Mouse (Mus musculus) cerebellum, adult (tissue): Measurements from ENCODE around the gene Nap1l4.
"Not testable (repeated sequence)": the region's sequence is repeated elsewhere in the genome, so short reads cannot be mapped to it uniquely, and the experiment has no call there.

Source experiments
- ATAC-seq: cut with Nextera tagmentation; 2 replicates; pipeline ENCODE4 v1.9.2; 2017; ENCODE audit warnings: mild to moderate bottlenecking, moderate library complexity, mixed read lengths; ENCODE audit not compliant: insufficient number of reproducible peaks, low FRiP score, low TSS enrichment

The Nap1l4 gene

DNA sequence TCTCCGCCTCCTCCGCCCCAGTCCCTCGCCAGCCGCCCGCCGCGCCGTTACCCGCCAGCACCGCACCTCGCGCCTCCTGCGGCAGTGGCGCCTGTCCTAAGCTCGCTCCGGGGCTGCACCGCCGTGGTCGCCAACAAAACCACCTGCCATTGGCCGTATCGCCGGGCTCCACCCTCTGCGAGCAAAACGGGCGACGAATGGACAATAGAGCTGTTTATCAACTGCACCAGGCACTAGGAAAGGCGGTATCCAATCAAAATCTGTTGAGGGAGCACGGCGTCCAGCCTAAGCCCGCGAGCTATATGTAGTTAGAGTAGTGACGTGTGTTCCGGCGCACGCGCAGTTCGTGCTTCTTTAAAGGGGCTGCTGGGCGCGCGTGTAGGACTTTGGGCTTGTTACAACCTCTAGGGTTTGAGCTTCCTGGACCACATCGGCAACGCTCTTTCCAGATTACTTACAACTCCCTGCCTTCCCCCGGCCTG is at the start of gene Nap1l4:
Gene Nap1l4, minus strand, starts transcription at position 131 of the 482 bp plus-strand sequence.
- ATAC-seq = peak; percentile 100

DNA sequence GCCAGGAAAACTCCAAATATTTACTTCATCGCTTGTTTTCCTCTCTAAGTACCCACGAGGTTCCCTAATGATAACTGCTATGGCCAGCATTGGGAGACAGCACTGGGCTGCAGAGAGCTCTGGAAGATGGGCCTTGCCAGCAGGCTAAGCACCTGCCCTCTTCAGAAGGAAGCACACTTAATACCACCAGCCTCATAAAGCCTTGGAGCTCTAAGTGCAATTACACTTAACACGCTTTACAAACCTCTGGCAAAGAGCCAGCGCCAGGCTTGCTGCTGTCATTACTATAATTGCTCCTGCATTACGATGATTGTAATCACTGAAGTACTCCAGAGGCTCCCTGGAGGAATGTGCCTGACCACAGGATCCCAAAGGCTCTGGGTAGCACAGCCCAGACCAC is 46.0 kb upstream of the Nap1l4 start:
- no peak for ATAC-seq

DNA sequence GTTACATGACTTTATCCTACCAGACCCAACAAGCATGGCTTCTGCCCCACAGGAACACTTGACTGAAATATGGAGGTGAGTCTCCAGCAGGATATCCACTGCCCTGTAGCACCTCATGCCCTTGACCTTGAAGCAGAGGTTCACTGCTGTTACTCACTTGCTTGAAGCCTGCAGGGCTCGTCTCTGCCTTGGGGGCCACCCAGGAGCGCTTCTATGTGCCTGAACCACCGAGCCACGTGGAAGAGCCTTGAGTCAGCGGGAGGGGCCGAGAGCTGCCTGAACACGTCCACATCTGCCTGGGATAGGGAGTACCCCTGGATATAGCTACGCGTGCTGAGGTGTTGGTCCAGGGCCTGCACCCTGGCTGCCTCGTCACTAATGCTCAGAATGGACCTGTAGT is 43.3 kb upstream of the Nap1l4 start:
- ATAC-seq = no peak

DNA sequence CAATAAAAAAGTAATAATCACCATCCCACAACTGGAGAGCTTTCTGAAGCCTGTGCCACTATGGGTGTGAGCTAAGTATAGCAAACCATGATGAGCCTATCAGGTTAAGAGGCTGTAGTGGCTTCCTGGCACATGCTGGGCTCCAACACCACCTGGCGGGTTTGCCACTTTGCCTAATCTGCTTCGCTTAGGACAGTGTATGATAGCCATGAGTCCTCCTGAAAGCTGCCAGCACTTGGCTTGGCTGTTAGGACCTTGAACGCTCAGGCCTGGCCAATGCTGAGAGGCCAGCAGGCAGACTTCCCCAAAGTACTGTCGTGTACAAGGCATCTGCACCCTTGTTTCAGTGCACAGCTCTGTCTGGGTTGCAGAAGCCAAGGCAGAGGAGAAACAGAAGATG is 39.1 kb upstream of the Nap1l4 start:
- no peak for ATAC-seq

DNA sequence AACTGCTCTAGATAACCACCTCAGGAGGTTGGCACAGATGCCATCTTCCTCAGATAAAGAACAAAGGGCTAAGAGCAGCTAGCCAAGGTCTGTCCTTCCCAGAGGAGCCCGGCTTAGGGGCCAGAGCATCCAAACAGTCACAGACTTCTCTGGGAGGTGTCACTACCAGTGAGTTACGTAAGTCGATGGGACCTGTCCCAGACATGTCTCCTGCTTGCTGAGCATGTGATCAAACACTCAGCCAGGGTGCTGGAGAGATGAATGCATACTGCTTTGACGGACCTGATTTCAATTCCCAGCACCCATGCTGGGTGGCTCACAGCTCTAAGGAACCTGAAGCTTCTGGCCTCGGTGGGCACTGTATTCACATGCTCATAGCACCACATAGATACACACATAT is 38.7 kb upstream of the Nap1l4 start:
- ATAC-seq = no peak

DNA sequence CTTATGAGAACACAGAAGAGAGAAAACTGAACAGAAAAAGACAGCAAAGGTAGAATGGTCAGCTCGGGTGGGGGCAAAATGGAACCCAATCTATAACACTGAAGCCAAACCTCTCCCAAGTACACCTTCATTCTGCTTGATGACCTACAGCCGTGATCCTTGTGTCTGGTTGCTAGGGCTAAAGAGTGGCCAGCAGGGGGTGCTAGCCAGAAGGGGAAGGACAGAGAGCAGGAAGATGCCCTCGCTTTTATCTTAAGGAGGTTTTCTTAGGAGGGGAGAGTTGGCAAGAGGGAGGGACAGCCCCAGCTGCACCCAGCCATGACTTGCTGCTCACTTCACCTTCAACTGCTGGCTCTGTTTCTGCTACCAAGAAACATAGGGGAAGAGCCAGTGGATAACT is 35.0 kb upstream of the Nap1l4 start:
- ATAC-seq = no peak

DNA sequence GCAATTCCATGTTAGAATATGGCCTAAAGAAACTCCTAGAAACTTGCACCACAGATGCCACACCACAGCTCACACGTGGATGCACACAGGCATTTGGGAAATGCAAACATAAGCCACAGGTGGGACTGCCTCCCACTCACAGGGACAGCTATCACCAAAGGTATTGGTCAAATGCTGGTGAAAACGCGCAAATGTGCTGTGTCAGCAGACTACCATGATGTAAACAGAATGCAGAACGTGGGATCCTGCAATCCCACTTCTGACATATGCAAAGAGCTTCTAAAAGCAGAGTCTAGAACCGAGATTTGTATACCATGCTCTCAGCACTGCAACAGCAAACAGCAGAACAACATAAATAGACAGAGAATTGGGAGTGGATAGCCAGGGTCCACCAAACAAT is 34.1 kb upstream of the Nap1l4 start:
- ATAC-seq = no peak

DNA sequence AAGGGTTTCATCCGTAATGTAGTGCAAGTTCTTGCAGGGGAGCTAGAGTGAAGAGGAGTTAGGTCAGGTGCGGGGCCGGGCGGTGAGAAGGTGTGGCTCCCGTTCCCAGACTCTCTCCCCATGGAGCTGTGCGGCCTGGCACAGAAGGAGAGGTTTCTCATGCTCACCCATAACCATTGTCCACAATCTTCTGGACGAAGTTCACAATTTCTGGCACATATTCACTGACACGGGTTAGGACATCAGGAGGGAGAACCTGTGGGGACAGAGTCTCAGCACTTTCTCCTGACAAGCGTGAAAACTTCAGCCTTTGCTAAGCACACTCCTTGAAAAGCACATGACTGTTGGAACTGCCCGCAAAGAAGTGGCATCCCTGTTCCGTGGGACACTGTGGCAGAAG is 26.8 kb upstream of the Nap1l4 start:
- no peak for ATAC-seq

DNA sequence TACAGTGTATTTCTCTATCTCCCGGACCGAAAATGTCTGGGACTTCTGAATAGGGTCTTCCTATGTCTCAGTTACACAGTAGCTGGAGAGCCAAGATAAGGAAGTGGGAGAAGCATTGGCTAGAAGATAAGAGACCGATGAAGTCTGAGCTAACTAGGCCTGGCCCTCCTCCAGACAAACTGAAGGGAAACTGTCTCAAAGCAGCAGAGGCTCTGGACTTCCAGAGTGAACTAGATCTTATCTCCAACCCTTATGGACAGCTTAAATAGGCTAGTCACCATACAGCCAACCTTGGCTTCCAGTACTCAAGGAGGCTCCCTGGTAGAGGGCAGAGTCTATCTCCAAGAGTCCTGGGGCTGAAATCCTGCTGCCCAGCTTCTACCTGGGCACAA is 16.7 kb upstream of the Nap1l4 start:
- ATAC-seq = no peak

DNA sequence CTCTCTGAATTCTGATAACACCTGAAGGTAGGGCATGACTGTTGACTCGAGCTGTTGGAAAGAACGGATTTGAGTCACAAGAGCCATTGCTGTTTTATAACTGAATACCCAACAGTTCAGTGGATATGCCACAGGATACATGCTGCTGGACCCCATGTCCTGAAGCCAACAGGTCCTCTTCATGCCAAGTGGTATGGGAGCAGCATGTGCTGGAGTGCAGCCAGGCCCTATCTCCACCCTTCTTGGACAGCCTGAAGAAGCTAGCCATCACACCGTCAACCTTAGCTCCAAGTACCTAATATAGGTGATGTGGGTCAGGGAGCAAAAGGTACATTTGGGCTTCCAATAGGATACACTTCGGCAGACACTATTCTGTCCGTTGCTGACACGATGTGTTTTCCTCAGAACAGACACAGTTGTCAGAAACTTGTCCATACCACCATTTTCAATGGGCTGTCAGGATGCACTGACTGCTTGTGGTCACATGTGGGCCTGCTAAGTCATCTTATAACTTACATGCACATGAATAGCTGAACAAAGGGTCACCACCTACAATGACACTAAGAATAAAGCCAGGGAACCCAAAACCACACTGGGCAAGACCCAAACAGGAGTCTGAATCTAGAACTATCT is 16.2 kb upstream of the Nap1l4 start:
- ATAC-seq = no peak

DNA sequence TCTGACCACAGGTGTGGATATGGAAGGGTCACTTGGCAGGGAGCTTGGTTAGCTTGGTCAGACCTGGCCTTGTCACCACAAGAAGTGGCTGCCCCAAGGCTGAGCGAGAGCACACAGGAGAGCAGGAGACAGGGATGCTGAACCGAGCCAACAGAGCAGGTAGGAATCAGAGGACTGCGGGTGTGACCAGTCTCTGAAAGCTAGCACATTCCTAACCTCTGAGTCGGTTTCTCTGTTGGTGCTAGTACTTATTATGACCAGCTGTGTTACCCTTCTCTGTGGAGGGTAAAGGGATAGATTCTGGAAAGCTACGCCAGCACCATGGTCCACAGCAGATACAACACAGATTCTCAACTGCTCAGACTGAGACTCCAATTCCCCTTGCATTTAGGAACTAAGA is 14.9 kb upstream of the Nap1l4 start:
- no peak for ATAC-seq

DNA sequence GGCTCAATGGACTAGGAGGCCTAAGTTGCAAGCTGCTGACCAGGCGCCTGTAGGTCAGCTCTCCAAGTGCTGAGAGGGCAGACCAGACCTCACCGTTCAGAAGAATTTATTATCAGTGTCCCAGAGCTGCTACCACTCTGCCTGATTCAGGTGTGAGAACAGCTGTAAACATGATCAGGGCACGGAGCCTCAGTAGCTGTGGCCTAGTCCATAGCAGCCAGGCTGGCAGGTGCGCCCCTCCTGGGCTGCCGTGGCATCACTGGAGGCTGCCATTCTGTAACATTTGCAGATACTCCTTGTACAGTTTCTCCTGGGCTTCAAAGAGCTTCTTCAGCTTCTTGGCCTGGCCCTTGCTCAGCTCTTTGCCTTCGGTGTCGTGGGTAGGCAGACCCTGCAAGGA is 8.7 kb upstream of the Nap1l4 start:
- ATAC-seq = no peak

DNA sequence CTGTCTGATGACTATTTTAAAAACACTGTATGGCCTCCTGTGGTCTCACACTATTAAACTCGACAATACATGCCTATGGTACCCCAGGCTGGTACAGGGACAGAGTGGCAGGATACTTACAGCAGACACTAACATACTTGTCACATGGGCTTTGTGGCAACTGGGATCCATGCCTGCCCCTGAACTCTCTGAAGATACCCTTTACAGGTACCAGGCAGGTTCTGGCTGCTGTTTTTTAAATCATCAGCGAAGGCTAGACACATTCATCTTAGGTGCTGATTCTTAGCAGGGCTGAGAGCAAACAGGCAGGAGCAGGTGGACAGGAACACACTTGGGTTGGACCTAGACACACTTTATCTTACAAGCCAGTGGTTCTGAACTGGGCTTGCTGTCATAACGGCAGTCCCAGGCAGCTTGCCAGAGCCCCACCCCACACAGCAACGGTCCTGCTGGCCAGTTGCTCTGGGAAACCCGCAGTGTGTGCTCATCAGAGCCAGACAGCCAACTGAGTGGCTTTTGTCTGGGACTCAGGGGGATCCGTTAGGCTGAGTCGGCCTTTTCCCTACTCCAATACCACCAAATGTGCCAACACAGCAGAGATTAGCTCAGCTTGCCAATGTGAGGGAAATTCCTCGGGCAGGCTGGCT is 8.2 kb upstream of the Nap1l4 start:
- no peak for ATAC-seq

DNA sequence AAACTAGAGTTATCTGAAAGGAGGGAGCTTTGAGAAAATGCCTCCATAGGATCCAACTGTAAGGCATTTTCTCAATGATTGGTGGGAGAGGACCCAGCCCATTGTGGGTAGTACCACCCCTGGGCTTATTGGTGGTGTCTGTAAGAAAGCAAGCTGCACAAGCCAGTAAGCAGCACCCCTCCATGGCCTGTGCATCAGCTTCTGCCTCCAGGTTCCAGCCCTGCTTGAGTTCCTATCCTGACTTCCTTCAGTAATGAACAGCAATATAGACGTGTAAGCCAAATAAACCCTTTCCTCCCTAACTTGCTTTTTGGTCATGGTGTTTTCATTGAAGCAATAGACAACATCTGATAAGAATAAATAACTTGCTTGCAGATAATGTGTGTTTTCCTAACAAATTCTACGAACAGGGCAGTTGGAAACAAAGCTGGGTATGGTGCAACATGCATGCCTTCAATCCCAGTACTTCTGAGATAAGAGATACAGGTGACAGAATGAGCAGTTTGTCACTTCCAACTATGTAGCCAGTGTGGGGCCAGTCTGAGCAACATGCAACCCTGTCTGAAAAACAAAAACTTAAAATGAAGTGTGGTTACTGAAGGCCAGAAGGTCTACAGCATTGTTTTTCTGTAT is 798 bp upstream of the Nap1l4 start:
- ATAC-seq = no peak

DNA sequence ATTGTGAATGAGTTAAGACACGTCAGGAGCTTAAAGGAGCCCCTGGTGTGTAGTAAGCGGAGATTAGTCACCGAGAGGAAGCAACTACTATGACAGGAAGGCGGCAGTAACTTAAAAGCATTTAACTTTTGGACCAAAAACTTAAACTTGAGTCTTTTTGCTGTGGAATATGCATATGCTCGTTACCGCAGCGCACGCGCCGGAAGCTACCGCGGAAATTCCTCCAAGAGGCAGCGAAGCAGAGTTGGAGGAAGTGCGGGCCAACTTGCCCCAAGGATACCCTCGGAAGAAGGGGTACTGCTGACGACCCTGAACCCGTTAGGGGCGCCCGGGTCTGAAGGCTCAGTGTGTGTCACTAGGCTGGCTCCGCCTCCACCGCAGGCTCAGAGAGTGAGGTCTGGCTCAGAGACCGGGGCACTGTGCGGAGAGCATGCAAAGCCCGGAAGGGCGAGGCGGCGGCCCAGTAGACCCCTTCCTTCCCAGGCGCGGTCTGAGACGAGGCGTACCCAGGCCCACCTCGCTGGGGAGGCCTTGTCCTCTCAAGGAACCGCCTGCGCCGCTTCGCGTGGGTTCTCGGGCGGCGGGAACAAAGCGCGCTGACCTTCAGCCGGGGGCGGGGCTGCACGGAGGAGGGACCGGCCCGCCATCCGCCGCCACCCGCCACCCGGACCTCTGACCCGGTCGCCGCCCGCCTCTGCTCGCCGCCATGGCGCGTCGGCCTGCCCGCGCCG is 510 bp downstream of the Nap1l4 start:
- ATAC-seq = peak; percentile 43

DNA sequence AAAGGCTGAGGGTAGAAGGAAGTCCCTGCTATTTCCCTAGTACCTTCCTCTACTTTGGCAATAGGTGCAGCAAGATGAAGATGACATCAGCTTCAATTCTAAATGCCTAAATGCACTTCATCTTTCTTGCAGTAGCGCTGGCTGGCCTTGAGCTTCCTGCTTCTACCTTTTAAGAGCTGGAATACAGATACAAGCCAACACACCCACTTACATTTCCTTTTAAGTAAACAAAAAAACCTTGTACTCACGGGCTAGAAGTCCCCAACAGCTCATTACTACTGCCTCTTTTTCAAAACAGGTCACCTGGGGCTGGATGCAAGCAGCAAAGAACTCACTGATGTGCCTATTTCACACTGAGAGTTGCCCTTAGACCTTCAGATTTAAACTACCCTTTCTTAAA is 2.4 kb downstream of the Nap1l4 start:
- no peak for ATAC-seq

DNA sequence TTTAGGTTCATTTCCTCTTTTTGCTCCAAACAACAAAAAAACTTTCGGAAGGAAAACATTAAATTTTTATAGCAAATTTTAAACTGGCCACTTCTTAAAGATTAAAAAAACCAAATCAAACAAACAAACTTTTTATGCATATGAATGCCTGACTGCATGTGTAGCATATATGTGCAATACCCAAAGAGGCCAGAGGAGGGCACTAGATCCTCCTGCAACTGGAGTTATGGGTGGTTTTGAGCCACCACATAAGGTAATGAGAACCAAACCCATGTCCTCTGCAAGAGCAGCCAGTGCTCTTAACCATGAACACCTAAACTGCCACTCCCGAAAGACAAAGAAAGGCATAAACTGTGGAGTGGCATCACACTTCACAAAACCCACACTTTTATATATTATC is 4.5 kb downstream of the Nap1l4 start:
- ATAC-seq = no peak

DNA sequence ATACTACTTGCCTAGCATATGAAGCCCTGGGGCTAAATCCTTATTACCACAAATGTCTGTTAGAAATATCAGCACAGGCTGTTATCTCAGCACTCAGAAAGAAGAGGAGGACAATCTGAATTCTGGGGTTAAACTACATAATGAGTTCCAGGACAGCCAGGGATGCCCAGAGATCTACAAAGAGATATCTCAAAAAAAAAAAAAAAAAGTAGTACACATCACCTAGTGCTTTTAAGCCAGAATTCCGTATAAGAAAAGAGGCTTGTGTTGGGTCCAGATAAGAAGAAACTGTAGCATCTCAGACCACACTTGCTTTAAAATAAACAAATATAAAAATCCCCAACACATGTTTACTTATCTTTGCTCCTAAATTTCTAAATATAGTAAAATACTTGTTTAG is 10.2 kb downstream of the Nap1l4 start:
- no peak for ATAC-seq

DNA sequence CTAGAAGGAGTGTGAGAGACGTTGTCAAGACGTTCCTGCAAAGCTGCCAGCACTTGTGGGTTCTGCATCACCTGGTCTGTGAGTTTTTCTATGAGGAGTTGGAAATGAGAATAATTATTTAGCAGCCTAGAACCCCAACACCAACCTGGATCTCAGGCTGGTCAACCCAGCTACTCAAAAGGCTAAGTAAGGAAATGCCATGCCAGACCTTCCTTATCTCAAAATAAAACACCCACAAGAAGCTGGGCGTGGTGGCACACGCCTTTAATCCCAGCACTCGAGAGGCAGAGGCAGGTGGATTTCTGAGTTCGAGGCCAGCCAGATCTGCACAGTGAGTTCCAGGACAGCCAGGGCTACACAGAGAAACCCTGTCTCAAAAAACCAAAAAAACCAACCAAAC is 10.7 kb downstream of the Nap1l4 start:
- ATAC-seq = not testable (repeated sequence)

DNA sequence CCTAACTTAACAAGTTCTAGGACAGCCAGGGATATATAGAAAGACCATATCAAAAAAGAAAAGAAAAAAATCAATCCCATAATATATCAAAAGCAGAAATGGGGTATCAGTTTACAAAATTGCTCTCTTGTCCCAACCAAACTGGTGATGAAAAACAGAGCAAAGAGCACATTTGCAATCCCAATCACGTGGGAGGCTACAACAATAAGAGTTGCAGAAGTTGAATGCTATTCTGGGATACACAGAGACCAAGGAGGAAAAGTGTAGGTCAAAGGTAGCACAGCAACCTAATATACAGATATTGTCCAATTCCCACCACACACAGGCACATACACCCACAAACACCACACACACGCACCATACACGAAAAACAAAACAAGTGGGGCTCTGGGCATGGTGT is 12.7 kb downstream of the Nap1l4 start:
- ATAC-seq = no peak

DNA sequence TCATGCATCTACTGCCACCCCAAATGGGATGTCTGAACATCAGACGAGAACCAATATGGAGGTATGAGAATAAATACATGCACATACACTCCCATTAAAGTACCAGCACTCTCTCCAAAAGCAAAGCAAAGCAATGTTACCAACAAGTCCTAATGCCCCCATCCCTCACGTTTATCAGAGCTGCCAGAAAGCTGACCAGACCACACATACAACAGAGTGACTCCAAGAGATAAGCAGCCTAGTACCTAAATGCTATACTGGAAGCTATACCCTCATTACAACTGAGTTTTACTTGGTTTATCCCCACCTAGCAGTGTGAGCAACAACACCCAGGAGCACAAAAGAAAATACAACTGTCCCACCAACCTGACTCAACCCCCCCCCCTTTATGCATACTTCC is 15.6 kb downstream of the Nap1l4 start:
- no peak for ATAC-seq
